Mouse (Mus musculus) stomach, embryonic 14.5 days (tissue): ENCODE measurements around the gene Dclk2. TPM values are rescaled to one million over a fixed set of nuclear protein-coding genes. Genes with fewer than 3 reads are reported as not detected.

ENCODE experiments used
- ATAC-seq: fragments of 200-750 bp; cut with Nextera tagmentation; 2 replicates; pipeline ENCODE4 v1.8.0; 2017; ENCODE audit warnings: low read depth, moderate TSS enrichment; ENCODE audit not compliant: insufficient number of reproducible peaks, insufficient read depth, low FRiP score
- H3K27ac ChIP-seq: fragments of 300-500 bp; sonication (generic); 2 replicates; pipeline ENCODE4 v1.5.1; 2014; ENCODE audit warnings: mild to moderate bottlenecking, low read length, moderate library complexity, mixed read lengths
- H3K27me3 ChIP-seq: fragments of 300-500 bp; sonication (generic); 2 replicates; pipeline ENCODE4 v1.6.1; 2014; ENCODE audit warnings: low read length, control low read depth, mixed read lengths; ENCODE audit not compliant: control insufficient read depth, insufficient read depth
- H3K36me3 ChIP-seq: fragments of 300-500 bp; sonication (generic); 2 replicates; pipeline ENCODE4 v1.6.1; 2014; ENCODE audit warnings: mild to moderate bottlenecking, control low read depth, low read length, moderate library complexity, mixed read lengths; ENCODE audit not compliant: control insufficient read depth, insufficient read depth
- H3K4me1 ChIP-seq: fragments of 300-500 bp; sonication (generic); 2 replicates; pipeline ENCODE4 v1.6.1; 2014; ENCODE audit warnings: low read length, control low read depth, mixed read lengths; ENCODE audit not compliant: control insufficient read depth, insufficient read depth
- H3K4me2 ChIP-seq: fragments of 300-500 bp; sonication (generic); replicated peaks from 2 replicates; pipeline ENCODE4 v1.6.1; 2014; ENCODE audit warnings: low read depth, low read length, control low read depth
- H3K4me3 ChIP-seq: fragments of 300-500 bp; sonication (generic); 2 replicates; pipeline ENCODE4 v1.5.1; 2014; ENCODE audit warnings: low read depth, low read length, control low read depth
- H3K9ac ChIP-seq: fragments of 300-500 bp; sonication (generic); replicated peaks from 2 replicates; pipeline ENCODE4 v1.6.1; 2014; ENCODE audit warnings: low read depth, mild to moderate bottlenecking, control low read depth, low read length, moderate library complexity, mixed read lengths
- H3K9me3 ChIP-seq: fragments of 300-500 bp; sonication (generic); 2 replicates; pipeline ENCODE4 v1.6.1; 2016; ENCODE audit warnings: low read depth, low read length, control low read depth; ENCODE audit not compliant: control insufficient read depth
- WGBS: fragments of 180-500 bp; shearing (Covaris S2); extraction: QIAGEN DNeasy Blood & Tissue Kit; methylation state at CpG from one replicate; pipeline ENCODE4 v1.1.7; 2014; 5-methylcytosine and 5-hydroxymethylcytosine counted together
- polyA plus RNA-seq: library from polyadenylated mRNA; unstranded; fragments of >200 nt; fragmentation: Nextera tagmentation; extraction: Ambion mirVana; gene quantifications from 2 replicates; pipeline ENCODE4 v1.2.1, GENCODE M21; 2014

Dclk2 gene
- polyA plus RNA-seq, 1 experiment from 2014 or later = 6.7 TPM

GRCm38 (mm10) chr3:86847536-86847935 lies 73.1 kb downstream of the Dclk2 start:
- Histone ChIP-seq H3K4me3 (no peak overlapping the region), H3K9me3 (no peaks in the 10 kb centered on the region), H3K4me1 (no peaks in the 10 kb centered on the region; the same call in 1 of the 2 replicates), H3K4me2 (no peak overlapping the region), H3K27me3 (no peaks in the 10 kb centered on the region), H3K27ac (no peak overlapping the region), H3K36me3 (no peaks in the 10 kb centered on the region), H3K9ac (no peak overlapping the region)
- no peak for ATAC-seq
- 89% methylated on average over 2 of the region's 2 CpGs for WGBS

- Histone ChIP-seq H3K36me3 (no peaks in the 10 kb centered on the region), H3K27ac (no peak overlapping the region)
- WGBS = 15% methylated on average over 4 of the region's 4 CpGs
These were observed 74.6 kb downstream of the Dclk2 start for GRCm38 (mm10) chr3:86846036-86846435.

GRCm38 (mm10) chr3:86845578-86845977 lies 75.1 kb downstream of the Dclk2 start:
- H3K4me2 ChIP-seq = no peak overlapping the region
- no peaks in the 10 kb centered on the region for H3K27me3 ChIP-seq
- no peak overlapping the region for H3K4me3 ChIP-seq
- no peak overlapping the region for H3K9ac ChIP-seq
- H3K9me3 ChIP-seq = no peaks in the 10 kb centered on the region
- no peak for ATAC-seq
- 76% methylated on average over 1 of the region's 1 CpGs for WGBS
- no peaks in the 10 kb centered on the region; the same call in 1 of the 2 replicates for H3K4me1 ChIP-seq
- no peaks in the 10 kb centered on the region for H3K36me3 ChIP-seq
- H3K27ac ChIP-seq = no peak overlapping the region

More at GRCm38 (mm10) chr3:86846036-86846435, 74.6 kb downstream of the Dclk2 start:
- H3K4me1 ChIP-seq = no peaks in the 10 kb centered on the region; the same call in 1 of the 2 replicates
- H3K9ac ChIP-seq = no peak overlapping the region
- no peak overlapping the region for H3K4me3 ChIP-seq
- H3K9me3 ChIP-seq = no peaks in the 10 kb centered on the region
- no peaks in the 10 kb centered on the region for H3K27me3 ChIP-seq
- no peak overlapping the region for H3K4me2 ChIP-seq
- no peak for ATAC-seq

- H3K4me2 ChIP-seq = no peak overlapping the region
- no peaks in the 10 kb centered on the region for H3K4me1 ChIP-seq
- ATAC-seq = no peak
- 21% methylated on average over 8 of the region's 8 CpGs for WGBS
- no peak overlapping the region for H3K27ac ChIP-seq
- no peaks in the 10 kb centered on the region for H3K27me3 ChIP-seq
- no peaks in the 10 kb centered on the region for H3K9me3 ChIP-seq
- H3K36me3 ChIP-seq = no peaks in the 10 kb centered on the region
- no peak overlapping the region for H3K4me3 ChIP-seq
- no peak overlapping the region for H3K9ac ChIP-seq
These were observed 75.7 kb downstream of the Dclk2 start for GRCm38 (mm10) chr3:86844804-86845481.

GRCm38 (mm10) chr3:86842461-86842860 lies 78.2 kb downstream of the Dclk2 start:
- Histone ChIP-seq H3K36me3 (no peaks in the 10 kb centered on the region), H3K9ac (no peak overlapping the region), H3K27me3 (no peaks in the 10 kb centered on the region), H3K4me2 (no peak overlapping the region), H3K27ac (no peak overlapping the region), H3K4me3 (no peak overlapping the region), H3K9me3 (no peaks in the 10 kb centered on the region), H3K4me1 (no peaks in the 10 kb centered on the region)
- WGBS = 86% methylated on average over 2 of the region's 2 CpGs
- no peak for ATAC-seq

GRCm38 (mm10) chr3:86839606-86840005 lies 81.0 kb downstream of the Dclk2 start:
- no peaks in the 10 kb centered on the region for H3K9me3 ChIP-seq
- H3K27me3 ChIP-seq = no peaks in the 10 kb centered on the region
- WGBS = 60% methylated on average over 3 of the region's 3 CpGs
- ATAC-seq = no peak
- H3K4me2 ChIP-seq = no peak overlapping the region
- no peaks in the 10 kb centered on the region for H3K4me1 ChIP-seq
- no peak overlapping the region for H3K4me3 ChIP-seq
- no peaks in the 10 kb centered on the region for H3K36me3 ChIP-seq
- H3K9ac ChIP-seq = no peak overlapping the region
- H3K27ac ChIP-seq = no peak overlapping the region

- no peak for ATAC-seq
- 60% methylated on average over 5 of the region's 5 CpGs for WGBS
These were observed 83.3 kb downstream of the Dclk2 start for GRCm38 (mm10) chr3:86837386-86837785.

GRCm38 (mm10) chr3:86835180-86835579 lies 85.5 kb downstream of the Dclk2 start:
- Histone ChIP-seq H3K9ac (no peak overlapping the region), H3K4me1 (no peaks in the 10 kb centered on the region), H3K27ac (no peak overlapping the region), H3K36me3 (no peaks in the 10 kb centered on the region), H3K9me3 (no peaks in the 10 kb centered on the region), H3K27me3 (no peaks in the 10 kb centered on the region), H3K4me2 (no peak overlapping the region), H3K4me3 (no peak overlapping the region)
- 87% methylated on average over 4 of the region's 4 CpGs for WGBS
- no peak for ATAC-seq

More at GRCm38 (mm10) chr3:86837386-86837785, 83.3 kb downstream of the Dclk2 start:
- no peaks in the 10 kb centered on the region for H3K9me3 ChIP-seq
- no peaks in the 10 kb centered on the region for H3K4me1 ChIP-seq
- H3K9ac ChIP-seq = no peak overlapping the region
- no peak overlapping the region for H3K4me3 ChIP-seq
- H3K27ac ChIP-seq = no peak overlapping the region
- no peaks in the 10 kb centered on the region for H3K36me3 ChIP-seq
- H3K27me3 ChIP-seq = no peaks in the 10 kb centered on the region
- H3K4me2 ChIP-seq = no peak overlapping the region

GRCm38 (mm10) chr3:86834341-86834740 lies 86.3 kb downstream of the Dclk2 start:
- H3K27me3 ChIP-seq = no peaks in the 10 kb centered on the region
- no peak for ATAC-seq
- no peak overlapping the region for H3K9ac ChIP-seq
- H3K4me2 ChIP-seq = no peak overlapping the region
- no peaks in the 10 kb centered on the region for H3K4me1 ChIP-seq
- 81% methylated on average over 7 of the region's 7 CpGs for WGBS
- H3K9me3 ChIP-seq = no peaks in the 10 kb centered on the region
- no peak overlapping the region for H3K27ac ChIP-seq
- H3K4me3 ChIP-seq = no peak overlapping the region
- no peaks in the 10 kb centered on the region for H3K36me3 ChIP-seq
